Mouse (Mus musculus): ENCODE data around the gene Fam129b.

Fam129b gene

DNA sequence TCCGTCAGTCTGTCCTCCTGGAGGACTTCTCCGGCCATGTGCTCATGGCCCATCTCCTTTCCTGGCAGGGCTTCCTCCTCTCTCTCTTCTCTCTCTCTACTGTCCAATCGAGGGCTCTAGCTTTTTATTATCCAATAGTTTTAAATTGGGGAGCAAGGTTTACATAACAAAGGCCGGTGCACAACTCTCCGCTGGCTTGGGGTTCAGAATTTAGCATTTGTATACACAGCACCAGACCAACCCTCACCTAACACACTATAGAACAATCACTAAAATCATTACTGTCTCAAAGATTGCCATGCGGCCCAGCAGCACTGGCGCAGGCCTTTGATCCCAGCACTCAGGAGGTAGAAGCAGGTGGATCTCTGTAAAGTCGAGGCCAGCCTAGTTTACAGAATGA, 15.1 kb upstream of the Fam129b start:
- no peak for DNase-seq

DNA sequence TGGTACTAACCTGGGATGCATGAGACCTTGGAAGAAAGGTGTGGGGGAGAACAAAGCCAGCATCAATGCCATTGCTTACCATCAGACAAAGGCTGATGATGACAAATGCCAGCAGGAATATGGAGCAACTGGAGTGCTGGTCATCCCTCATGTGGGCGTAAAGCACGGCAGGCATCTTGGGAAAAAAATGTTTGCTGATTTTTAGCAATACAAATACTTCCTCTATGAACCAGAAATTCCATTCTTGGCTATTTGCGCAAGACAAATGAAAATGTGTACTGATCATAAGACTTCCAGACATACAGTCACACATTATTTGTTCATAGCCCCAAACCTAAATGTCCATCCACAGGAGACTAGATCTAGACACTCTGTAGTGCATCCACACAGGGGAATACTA, 12.6 kb upstream of the Fam129b start:
- DNase-seq = no peak

DNA sequence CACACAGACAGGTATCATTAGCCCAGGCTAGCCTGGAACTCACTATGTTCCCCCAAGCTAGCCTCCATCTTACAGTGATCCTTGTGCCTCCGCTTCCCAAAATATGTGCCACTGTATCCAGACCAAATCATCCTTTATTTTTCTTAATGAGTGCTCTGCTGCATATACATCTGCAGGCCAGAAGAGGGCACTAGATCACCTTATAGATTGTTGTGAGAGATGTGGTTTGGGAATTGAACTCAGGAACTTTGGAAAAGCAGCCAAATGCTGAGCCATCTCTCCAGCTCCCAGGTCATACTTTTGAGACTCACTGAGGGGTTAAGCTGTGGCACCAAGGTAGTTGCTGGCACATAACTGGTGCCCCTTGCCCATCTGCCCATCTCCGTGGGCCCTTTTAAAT, 11.2 kb upstream of the Fam129b start:
- DNase-seq = no peak

DNA sequence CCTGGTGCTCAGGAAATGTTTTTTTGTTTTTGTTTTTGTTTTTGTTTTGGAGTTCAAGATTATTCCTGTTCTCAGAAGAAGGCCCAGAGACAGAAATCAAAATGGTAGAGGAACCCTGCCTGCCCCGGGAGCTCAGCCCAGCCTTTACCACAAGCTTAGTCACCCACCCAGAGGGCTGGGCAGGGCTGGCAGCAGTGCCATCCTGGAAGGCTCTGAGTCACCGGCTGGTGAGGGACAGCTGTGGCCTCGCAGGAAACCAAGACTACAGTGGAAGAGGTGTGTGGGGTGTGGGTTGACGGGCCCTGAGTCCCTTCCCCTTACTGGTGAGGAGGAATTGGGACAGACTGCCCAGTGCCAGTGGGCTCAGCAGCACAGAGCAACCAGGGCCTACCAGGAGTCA, 8.6 kb upstream of the Fam129b start:
- DNase-seq = no peak

DNA sequence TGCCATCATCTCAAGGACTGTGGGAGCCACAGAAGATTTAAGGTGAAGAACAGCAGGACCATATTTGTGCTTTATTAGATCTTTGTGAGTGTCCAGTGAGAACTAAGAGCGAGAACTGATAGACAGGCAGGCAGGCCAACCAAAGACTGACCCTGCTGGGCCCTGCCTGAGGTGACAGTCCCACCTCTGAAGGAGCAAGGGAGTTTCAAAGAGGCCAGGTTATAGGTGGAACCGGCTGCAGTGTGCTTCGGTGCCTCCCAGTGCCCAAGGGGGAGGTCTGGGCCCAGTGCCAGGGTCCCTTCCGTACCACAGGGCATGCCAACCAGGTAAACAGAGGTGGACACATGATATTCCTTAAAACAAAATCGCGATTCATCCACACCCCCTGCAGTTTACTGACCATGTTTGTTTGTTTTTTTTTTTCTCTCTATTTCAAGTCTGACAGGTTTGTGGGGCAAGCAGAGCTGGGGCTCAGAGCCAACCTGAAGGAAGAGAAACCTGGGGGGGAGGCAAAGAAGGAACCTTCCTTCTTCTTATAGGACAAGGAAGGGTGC, 6.1 kb upstream of the Fam129b start:
- DNase-seq = no peak

DNA sequence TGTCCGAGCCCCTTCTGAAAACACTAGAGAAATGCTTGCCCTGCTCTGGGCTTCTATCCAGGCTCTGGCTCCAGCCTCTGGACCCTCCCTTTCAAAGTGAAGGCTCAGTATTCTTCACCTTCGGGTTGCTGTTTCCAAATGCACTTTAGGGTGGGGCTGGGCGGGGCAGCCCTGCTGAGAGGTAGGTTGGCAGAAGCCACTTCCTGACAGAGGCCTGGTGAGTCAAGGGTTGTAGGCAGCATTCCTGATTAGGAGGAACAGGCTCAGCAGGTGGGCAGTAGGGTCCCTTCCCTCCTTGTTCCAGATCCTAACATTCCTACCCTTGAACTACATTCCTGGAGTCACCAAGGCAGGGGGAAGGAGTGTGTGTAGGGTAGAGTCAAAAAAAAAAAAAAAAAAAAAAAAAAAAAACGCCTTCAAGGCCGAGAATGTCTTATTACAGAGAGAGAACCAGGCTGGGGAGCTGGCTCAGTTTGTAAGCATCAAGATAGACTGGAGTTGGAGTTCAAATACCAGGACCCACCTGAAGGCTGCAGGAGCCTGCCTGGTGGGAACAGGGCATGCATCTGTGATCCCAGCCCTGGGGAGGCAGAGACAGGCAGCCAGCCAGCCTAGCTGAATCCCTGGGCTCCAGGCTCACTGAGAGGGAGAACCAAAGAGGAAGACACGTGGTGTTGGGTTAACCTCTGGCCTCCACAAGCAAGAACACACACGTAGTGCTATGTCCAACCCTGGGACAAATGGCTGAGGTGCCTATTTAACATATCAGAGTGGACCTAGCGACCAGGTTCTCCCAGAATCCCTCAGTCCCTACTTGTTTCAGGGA, 5.4 kb upstream of the Fam129b start:
- no peak for DNase-seq

DNA sequence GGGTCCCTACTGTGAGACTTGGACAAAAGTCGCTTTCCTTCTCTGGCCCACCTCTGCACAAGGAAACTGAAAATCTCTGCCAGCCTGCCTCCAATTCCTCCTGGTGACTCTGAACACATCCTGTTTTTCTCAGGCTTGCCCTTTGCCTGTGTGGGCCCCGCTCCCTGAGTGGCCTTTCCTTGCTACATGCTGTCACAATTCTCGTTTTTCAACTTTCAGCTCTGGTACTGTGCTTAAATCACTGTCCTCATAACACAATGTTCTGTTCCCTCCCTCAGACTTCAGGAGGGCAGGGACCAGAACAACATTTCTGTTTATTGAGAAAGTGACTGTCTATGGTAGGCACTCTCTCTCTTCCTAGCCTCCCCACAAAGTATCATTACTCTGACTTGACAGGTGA, 1.8 kb upstream of the Fam129b start:
- no peak for DNase-seq

DNA sequence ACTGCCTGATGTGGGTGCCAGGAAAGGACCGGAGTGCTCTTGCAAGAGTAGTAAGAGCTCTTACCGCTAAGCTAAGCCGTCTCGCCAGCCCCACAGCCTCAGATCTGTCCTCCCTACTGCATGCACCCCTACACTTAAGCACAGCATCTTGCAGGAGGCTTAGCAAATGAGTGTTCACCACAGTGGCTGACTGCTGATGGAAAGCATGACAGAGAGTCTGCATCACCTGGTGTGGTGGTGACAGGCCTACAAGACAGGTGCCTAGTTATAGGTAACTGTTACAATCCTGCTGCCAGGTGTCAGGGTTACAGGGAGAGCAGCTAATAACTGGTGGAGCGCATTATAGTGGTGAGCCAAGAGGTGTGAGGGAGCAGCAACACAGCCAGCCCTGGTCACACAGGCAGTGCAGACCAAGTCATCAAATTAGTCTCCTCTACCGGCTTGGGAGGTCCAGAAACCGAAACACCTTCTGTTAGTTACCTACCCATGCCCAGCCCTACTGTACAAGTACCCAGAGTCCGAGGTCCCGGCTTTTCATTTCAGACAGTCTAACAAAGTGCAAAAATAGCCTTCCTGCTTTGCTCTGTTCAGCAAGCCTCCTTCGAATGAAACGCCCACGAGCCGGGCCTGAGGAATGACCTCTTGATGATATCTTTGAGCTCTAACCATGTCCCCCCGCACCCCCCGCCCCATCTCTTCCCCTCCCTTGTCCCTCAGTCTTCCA, 801 bp upstream of the Fam129b start:
- no peak for DNase-seq

DNA sequence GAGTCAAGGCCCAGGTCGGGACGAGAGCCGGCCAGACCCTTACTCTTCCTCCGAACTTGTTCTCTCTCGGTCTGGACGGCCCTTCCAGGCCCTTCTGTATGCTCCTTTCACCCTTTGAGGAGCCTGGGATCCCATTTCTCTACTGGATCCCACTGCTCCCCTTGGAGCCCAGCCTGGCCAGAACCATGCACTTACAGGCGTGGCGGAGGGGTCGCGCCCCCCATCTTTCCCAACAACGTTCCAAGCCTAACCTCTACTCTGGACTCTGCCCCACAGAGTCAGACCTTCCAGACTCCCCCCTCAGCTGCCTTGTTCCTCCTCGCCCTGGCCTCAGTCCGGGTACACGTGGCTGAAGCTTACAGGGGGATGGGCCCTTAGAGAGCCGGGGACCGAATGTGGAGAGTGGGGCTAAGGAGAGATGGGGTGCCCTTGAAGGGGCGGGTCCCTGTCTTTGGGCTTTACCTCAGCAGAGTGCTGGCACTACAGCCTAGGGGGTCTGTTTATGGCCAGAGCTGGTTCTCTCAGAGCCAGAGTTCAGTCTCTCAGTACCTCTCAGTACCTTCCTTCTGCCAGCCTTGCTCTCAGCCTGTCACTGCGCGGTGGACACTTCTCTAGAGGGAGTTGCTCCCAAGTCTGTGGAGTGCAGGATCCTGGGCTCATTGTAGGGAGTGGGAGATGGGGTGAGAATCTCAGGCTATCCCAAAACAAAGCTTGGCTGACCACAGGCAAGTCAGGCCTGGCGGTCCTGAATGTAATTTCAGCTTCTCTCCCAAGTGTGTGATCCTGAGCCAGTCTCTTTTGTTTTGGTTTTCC, 782 bp downstream of the Fam129b start:
- no peak for DNase-seq

DNA sequence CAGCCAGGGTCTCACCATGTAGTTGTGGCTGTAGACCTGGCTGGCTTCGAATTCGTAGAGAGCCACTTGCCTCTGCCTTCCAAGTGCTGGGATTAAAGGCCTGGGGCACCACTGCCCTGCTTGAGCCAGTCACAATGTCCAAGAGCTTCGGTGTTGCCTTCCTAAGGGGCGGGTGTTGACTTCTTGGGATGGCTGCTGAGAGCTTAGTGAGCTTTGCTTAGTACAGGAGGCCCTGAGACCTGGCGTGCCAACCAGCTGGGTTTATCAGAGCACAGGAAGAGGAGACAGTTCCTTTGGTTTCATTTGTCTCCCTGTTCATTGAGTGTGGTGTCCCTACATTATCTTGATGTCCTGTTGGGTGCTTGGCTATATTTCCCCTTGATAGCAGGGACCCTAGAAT, 1.4 kb downstream of the Fam129b start:
- no peak for DNase-seq

DNA sequence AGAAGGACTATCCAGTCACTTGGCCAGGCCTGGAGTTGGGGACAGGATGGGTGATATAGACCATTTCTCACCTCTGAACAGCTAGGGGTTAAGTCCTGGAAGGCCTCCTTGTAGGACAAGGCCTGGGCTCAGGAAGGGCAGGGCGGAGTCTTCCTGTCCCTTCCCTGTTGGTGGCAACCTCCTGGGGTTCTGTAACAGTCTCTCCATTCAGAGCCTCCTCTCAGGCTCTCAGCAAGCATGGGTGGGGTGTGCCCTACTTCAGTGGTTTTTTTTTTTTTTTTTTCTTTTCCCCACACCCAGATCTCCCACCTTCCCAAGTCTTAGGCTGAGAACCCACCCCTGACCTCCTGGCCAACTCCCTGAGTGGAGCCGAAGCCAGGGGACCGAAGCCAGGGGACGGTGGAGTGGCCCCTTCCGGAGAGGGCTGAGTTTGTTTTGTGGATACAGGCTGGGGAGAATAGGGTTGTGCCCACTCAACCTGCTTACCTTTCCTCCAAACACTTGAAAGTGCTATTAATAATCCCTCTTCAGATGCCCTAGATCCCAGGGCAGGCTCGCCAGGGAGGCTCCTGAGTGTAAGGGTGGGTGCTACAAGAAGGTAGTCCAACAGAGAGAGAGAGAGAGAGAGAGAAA, 2.0 kb downstream of the Fam129b start:
- no peak for DNase-seq

DNA sequence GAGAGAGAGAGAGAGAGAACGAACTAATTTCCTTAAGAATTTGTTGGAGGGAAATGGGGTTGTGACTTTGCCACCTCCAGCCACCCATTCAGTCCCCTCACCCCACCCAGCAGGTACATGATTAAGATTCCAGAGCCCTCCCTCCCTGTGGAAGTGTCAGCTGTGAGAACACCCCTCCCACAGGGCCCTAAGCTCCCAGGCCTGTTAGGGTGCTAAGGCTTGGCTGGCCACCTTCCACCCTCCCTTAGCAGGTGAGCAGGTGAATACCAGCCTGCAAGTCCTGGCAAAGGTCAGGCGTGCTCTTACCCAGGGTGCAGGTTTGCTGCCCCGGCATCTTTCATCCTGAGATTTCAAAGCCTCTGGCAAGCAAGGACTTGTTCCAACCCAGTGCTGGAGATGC, 2.5 kb downstream of the Fam129b start:
- no peak for DNase-seq

DNA sequence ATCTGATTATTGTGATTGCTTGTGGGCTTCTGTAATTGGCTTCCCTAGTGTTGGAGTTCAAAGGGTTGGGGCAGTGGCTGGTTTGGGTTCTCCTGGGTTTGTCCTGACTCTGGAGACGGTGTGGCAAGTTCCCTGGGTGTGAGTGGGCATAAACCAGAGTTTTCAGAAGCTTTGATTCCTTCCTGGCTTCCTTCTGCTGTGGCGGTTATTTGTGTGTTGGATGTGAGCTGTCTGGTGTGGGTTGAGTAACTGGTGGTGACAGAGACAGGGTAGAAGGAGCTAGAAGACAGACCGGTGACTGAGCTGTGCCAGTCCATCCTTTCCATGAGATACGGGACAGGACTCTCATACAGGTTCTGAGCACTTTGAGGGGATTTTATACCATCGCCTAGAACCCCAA, 3.7 kb downstream of the Fam129b start:
- DNase-seq = no peak

DNA sequence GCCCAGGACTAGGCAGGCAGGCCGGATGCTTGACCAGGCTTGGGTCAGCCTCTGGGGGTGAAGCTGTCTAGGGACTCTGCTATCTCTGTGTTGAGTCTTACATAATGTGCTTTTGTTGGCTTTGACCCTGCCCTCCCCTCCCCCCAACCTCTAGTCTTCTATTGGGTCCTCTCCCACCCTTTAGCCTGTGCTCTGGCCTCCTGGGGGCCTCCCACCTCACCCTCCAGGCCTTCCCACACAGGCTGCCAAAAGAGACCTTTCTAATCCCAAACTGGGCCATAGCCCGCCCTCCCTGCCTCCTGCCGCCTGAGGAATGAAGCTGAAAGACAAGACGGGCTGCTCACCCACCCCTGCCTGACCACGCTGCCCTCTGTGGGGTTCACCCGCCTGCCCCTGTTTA, 5.1 kb downstream of the Fam129b start:
- no peak for DNase-seq

DNA sequence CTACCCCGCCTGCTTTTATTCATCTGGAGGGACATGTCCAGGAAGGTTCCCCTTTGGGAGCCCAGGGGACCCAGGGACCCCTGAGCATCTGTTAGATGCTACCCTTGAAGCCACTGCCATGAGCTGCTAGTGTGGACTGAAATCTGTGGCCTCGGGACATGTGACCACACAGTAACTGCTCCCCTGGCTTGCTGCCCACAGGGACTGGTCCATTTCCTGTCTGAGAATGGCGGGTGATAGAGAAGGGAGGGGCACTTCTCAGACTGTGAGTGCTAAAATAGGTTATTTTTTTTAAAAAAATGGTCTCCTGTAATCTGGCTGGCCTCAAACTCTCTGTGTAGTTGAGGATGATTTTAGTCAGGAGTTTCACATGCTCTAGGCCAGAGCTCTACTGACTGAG, 5.8 kb downstream of the Fam129b start:
- no peak for DNase-seq

DNA sequence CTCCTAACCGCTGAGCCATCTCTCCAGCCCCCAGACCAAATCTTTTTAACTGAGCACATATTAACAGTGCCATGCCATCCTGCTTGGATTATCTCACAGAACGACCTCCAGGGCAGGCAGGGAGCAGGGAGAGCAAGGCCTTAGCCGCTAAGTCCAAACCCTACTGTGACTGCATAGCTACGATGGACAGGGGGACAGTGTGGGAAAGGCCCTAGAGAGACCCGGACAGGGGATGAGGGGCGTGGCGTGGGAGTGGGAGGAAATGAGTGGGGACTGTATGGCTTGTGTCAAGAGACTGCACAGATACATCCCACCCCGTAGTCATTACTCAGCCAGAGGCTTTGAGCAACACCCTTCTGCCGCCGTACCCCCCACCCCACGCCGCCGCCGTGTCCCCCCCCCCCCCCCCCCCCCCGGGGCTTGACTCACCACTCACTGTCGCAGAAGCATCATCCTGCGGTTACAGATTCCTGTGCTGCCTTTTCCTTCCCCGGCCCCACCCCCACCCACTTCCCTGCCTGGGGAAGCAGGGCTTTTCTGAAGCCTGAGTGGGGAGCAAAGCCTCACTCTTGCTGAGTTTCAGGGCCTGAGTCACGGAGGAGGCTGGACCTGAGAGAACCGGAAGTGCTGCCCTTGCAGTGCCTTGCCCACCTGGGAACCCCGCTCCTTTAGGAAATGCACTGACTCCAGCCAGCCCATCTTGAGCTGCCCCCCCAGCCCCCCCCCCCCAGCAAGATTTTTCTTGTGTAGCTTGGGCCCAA, 6.5 kb downstream of the Fam129b start:
- no peak for DNase-seq

DNA sequence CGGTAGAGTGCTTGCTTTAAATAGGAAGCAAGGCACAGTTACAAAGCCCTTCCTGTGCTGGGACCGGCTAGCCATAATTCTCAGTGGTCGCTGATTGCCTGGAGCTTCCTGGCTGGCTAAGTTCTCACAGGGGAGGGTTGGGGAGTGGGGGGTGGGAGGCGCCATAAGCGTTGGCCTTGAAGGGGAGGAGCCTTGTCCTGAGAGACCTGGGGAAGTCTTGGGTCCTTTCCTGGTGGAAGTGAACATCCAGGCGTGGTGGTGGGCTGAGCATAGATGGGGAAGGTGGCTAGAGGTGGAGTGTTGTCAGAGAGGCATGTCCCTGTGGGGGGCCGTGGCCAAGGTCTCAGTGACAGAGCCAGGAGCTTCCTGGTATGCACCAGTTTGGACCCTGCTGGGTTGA, 8.8 kb downstream of the Fam129b start:
- no peak for DNase-seq

DNA sequence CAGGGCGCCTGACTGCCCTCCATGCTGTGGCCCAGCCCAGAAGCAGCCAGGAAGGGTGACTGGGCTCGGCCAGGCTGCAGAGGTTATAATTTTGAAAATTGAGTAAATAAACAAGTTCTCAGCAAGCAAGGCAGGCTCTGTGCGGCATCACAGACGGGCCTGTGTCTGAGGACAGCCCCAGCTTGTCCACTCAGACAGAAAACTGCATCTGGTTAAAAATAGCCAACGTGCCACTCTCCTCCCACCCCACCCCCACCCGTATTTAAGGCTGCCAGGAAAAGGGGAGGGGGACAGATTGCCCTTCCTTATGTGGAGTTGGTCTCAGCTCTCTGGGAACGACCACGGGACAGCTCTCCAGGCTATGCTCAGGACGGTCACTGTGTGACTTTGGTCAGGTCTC, 12.1 kb downstream of the Fam129b start:
- no peak for DNase-seq

DNA sequence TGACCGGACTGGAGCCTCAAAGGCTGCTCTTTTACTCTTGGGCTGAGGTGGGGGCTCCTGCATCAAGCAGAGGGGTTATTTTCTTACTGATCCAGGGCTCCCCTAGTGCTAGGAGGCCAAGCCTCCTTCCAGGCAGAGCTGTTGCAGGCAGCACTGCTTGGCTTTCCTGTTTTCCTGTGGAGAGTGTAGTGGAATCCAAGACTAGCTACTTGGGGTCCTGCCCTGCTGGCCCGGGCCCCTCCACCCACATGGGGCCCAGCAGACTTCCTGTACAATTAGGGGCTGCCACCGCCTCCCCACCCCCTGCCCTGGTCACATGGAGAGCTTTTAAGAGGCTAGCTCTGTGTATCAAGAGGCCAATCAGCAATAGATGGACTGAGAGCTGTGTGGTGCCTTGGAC, 12.6 kb downstream of the Fam129b start:
- DNase-seq = no peak

DNA sequence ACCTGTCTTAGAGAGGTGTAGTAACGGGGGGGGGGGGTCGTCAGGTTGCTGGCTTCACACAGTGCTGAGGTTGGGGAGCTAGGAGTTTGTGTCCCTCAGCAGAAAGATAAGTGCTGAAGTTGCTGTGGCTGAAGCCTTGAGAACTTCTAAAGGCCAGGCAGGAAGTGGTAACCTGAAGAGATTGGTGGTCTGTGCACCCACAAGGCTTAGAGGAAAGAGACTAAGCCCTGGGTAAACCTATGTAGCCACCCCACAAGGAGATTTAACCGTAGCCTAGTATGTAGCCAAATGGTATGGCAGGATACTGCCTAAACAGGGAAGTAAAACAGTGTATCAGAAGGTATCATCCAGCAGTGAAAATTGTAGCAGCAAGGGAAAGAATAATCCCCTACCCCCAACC, 14.4 kb downstream of the Fam129b start:
- peak; percentile 19 for DNase-seq

DNA sequence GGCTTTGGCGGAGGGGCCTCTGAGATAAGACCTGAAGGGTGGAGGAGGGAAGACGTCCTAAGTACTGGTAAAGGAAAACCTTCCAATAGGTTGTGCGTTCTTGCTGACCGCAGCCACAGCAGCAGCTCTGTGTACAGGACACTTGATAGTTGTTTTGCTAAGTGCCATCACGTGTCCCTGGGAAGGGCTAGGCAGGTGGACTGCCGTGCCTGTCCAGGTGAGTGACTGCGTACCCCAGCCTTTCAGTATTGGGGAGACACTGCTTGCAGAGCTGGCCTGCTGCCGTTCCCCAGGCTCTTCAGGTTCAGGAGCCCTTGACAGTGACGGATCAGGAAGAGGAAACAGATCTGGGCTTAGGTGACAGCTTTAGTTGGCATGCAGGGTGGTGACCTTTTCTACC, 15.4 kb downstream of the Fam129b start:
- no peak for DNase-seq

DNA sequence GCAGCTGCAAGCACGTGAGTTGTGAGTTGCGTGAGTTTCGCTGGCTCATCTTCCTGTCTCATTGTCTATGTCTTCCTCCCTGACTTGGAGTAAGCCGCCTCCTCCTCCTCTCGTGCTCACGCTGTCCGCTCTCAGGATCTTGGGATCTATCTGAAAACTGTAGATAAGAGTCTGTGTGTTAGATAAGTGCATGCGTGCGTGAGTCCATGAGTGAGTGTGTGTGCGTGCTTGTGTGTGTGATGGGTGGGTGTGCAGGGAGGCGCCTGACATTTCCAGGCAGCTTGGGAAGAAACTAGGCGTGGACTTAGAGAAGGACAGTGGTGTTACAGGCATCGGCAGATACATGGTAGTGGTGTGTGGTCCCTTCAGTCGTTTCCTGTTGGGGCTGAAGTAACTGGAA, 16.6 kb downstream of the Fam129b start:
- DNase-seq = no peak

All from thymus, postnatal 25 days (tissue).